Mouse (Mus musculus): Measurements from ENCODE around the gene Zfp764.
"Not testable (repeated sequence)": the region's sequence is repeated elsewhere in the genome, so short reads cannot be mapped to it uniquely, and the experiment has no call there.

DNA sequence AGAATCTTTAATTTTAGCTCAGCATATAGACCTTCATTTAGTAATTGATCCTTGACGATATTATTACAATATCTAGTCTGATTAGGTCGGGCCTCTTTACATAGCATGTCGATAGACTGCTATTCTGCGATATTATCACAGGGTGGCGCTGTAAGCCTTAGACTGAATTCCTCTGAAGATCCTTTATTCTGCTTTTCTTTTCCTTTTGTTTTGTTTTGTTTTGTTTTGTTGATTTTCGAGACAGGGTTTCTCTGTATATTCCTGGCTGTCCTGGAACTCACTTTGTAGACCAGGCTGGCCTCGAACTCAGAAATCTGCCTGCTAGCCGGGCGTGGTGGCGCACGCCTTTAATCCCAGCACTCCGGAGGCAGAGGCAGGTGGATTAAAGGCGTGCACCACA is 44.2 kb downstream of the Zfp764 start:
- 0 out of 2 replicates have a peak, but pooled peaks have one; percentile 18 for TF ChIP-seq CTCF (IDR thresholded peaks at IDR 0.05; ENCODE audit: low read depth, low read length)
- TF ChIP-seq POLR2A (IDR thresholded peaks at IDR 0.05; ENCODE audit: borderline replicate concordance, low read depth, low read length) = not testable (repeated sequence)

Data from bone marrow macrophage, adult 2 months (primary cell).